Mouse (Mus musculus) liver, adult (tissue): ENCODE measurements around the gene Sema4a.

ENCODE experiments used
- GATA4 ChIP-seq: IDR thresholded peaks from 2 replicates; pipeline ENCODE4 v1.6.1; 2014; ENCODE audit warnings: mild to moderate bottlenecking, low read length; ENCODE audit not compliant: insufficient replicate concordance

The Sema4a gene

DNA sequence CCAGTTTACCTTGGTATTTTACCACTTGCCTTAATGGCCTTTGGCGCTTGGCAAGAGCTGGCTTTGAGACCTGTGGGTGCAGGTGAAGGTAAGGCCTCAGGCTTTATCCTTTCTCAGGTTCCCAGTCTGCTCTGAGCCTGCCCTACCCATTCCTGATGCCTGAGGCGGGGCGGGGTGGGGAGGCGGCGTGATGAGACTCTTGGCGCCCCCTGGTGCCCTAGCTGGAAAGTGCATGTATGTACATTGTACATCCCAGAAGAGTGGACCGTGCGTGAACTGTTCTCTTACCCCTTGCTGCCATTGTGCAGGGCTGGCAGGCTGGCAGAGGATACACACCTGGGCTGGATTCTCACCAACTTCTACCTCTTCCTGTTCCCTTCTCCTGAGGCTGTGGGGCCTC, 16.8 kb upstream of the Sema4a start:
- no peak for TF ChIP-seq GATA4

DNA sequence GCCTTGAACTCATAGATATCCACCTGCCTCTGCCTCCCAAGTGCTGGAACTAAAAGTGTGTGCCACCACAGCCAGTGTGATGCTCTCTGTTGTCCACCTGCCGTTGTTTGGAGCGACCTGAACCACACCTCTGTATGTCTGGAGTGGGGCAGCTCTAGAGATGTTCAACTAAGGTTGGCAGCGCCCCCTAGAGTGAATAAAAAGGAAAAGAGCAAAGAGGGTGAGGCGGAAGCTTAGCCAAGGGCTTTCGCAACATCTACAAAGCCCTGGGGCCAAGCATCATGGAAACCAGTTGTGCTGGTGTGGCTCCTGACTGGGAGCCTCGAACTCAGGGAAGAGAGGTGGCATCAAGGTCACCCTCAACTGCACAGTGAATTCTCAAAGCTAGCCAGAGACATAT, 15.4 kb upstream of the Sema4a start:
- TF ChIP-seq GATA4 = no peak

DNA sequence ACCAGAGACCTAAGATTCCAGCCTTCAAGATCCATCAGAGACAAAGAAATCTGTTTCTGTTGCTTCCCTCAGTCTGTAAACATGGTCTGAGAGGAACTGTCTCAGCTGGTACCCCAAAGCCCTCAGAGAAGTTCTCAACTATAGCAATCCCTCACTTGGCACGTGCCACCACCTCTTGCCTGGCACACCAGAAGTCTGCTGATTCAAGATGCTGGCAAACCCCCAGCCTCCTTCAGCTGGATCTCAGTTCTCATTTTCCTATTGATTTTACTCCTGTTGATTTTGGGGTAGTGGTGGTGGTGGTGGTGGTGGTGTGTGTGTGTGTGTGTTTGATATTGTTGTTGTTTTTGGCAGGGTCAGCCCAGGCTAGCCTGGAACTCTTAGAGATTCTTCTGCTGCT, 12.6 kb upstream of the Sema4a start:
- TF ChIP-seq GATA4 = no peak

DNA sequence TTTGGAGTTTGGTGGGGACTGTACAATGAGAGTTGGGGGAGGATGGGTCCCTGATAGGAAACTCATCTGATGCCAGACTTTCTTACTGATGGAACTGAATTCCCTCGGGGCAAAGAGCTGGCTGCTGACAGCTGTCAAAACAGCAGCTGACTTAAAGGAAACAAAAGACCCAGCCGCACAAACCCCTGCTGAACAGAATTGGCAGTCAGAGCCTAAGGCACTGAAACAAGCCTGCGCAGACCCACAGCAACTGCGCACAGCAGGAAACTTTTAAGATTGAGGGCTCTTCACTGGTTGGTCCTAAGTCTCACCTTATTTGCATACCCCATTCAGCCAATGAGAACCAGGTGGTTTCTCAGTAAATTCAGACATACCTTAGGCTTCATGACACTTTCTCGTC, 12.0 kb upstream of the Sema4a start:
- no peak for TF ChIP-seq GATA4

DNA sequence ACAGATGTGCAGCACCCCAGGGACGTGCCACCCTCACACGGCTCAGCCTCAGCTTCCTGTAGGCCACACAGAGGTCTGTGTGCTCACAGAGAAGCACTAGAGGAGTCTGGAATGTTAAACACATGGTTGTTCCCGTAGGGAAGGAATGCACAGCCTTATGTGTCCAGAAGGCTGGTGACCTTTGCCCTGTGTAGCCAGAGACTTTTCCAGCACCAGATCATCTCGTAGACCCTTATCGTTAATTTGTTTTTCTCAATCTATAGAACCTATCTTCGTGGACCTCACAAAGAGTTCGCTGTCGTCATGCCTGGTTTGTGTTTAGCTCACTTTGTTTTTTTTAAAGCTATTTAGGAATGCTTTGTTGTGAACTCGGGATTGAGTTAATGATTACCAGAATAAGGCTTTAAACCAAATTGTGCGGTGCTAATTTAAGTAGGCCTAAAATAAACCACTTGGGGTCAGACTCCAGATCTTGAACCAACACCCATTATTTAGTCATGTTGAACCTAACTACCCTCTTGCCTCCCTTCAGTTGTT, 10.0 kb upstream of the Sema4a start:
- no peak for TF ChIP-seq GATA4

DNA sequence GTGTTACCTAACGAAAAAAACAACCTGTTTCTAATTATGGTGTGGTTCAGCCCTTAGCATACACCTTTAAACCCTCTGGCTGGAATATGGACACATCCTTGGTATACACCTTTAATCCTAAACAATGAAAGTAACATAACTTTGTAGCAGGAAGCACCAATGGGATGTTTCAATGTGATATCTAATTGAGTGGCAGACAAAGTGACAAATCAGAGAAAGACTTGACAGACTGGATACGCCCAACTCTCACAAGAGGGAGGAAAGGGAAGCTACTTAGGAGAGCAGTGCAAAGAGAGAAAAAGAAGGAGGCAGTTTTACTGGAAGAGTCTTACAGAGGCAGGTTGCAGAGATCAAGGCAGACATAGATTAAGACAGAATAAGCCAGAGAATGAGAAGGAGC, 8.5 kb upstream of the Sema4a start:
- TF ChIP-seq GATA4 = no peak

DNA sequence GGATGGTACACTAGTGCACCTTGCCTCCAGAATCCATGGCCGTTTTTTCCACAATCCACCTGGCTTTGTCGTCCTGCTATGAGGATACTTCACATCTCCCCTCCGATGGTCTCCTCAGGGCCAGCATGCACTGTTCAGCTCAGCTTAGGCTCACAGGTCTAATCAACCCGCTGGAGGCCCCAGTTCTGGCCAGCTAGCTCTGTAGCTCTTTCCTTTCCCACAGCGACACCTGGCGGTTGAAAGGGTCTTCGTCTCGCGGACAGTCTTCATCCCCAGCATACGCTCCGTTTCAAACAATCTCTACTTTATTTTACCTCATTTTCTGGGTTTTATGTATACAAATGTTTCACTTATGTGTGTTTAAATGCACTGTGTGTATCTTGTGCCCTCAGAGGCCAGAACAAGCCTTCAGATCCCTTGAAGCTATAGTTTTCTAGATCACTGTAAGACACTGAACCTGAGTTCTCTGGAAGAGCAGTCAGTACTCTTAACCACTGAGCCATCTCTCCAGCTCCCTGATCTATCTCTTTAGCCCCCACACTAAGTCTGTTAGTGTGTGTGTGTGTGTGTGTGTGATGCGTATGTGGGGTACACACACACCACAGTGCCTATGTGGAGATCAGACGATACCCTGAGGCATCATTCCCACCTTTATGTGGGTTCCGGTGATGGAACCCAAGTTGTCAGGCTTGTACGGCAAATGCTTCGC, 6.3 kb upstream of the Sema4a start:
- no peak for TF ChIP-seq GATA4

DNA sequence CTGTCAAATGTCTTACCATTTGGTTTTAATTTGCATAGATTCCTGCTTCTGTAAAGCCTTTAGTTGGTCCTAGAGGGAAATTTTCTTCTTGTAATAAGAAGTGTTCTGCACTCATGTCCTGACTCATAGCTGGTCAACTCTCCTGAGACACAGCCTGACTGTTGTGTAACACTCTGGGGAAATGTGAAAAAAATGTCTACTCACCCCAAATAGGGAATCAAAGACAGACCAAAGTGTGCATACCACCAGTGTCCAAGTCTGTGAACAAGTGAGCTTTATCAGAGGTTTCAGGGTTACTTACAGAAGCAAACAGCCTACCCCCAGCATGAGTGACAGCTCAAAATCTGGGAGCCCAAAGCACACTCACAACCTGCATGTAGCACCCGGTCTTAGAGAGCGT, 4.1 kb upstream of the Sema4a start:
- TF ChIP-seq GATA4 = no peak

DNA sequence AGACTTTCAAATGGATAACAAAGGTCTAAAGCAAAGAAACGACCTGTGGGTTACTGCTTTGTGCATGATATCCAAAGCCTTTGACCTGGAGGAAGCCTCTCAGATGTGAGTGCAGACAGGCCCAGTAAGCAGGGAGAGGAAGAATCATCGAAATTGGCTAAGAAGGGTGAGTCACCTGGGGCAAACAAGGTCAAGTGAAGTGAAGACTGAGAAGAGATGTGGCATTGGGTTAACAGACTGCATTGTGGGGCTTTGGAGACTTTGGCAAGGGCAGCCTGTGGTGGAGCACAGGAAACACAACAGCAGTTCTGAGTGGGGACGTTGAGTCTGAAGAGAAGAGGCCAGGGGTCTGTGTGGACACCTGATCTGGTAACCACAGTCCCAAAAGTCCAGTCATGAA, 3.4 kb upstream of the Sema4a start:
- no peak for TF ChIP-seq GATA4

DNA sequence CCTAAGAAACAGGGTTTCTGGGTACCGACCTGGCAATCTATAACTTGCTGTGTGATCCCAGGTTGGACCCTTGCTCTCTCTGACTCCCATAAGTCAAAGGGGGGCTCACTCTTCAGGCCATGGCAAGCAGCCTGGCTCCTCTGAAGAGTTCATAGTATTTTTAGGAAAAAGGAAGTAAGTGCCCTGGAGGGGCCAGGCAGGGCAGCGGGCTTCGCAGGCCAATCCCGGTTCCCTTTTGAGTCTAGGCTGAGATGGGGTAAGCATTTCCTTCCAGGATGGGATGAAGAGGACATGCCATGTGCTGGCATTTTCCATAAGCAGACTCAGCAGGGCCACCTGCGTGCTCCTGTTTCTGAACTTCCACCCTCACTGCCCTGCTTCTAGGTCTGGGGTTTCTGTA, 953 bp downstream of the Sema4a start:
- TF ChIP-seq GATA4 = no peak

DNA sequence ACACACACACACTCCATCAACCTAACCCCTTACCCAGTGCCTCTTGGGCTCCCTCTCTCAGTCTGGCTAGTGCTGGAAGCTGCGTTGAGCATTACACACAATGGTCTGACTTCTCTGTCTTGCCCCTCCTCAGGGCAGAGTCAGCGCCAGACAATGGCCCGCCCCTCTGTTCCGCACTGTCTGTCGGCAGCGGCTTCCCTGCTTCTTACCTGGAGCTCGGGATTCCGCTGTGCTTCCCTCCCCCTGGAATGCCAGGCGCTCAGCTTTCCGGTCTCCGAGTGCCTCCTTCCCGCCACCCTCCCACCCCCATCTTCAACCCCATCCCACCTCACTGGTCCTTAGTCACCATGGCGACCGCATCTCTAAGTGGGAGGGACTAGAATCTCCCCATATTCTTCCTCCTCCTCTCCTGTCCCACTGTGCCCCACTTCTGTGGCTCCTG, 2.2 kb downstream of the Sema4a start:
- no peak for TF ChIP-seq GATA4

DNA sequence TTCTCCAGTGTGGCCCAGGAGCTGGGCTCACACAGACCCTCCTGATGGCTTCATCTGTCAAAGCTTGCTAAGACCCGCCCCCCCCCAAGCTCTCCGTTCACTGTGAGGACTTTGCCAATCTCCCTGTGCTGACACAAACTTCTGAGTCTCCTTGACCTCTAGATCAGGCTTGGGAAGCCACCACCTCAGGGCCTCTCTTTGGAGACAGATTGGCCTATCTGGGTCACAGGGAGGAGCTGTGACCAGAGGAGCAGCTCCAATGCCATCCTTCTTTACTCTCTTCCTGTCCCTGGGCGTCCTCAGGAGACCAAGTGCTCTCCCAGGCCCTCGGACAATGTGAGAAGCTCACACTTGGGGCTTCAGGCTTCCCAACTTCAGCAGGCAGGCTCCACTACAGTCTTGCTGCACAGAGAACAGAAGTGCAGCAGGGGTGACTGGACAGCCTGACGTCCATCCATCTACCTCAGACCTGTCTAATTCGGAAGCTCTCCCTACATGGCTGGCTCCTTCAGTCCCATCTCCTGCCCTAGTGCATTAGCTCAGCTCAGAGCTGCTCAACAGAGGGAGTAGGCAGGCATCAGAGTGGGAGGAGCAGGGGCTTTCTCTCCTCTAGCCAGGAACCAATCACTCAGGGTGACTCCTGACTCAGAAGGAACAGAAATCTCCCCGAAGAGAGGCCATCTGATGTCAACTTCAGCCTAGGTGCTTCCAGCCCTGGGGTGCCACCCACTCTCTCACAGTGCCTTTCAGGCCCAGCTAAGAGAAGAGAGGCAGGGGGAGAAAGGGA, 4.0 kb downstream of the Sema4a start:
- TF ChIP-seq GATA4 = no peak

DNA sequence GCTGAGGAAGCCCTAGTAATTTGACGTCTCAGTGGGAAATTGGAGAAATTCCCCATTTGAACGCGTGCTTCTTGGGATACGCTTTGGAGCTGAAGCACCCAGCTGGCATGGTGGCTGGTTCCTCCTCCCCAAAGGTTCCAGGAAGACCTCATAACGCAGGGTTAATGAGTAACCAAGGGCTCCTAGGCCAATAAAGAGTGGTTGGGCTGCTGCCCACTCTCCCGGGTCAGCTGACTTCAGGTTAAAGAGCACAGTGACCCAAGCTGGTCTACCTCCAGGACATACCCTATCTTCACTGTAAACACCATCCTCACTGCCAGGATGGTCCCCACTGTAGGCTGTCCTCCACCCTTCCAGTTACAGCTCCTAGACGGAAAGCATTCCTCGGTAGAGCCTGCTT, 4.7 kb downstream of the Sema4a start:
- no peak for TF ChIP-seq GATA4

DNA sequence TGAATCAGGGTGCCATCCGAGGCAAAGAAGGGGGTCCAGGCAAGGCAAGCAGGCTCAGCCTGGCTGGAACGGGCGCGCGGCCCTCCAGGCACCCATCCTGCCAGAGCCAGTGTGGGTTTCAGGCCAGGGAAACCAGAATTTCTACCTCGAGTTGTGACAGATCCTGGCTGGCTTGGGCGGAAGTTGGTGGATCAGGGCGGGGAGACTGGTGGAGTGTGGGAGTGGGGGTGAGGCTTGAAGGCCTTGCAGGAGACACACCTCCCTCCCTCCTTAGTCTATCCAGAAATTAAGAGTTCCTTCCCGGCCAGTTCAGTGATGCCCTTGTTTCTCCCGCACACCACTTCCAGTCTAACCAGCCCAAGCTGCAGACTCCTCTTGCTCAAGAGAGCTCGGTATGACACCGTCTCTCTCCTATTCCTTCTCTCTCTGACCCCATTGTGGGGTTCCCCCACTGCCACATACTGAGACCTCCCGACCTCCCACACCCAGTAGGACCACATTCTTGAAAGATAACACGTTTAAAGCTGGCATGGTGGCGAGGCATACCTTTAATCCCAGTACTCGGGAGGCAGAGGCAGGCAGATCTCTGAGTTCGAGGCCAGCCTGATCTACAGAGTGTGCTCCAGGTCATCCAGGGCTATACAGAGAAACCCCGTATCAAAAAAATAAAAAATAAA, 5.3 kb downstream of the Sema4a start:
- no peak for TF ChIP-seq GATA4

DNA sequence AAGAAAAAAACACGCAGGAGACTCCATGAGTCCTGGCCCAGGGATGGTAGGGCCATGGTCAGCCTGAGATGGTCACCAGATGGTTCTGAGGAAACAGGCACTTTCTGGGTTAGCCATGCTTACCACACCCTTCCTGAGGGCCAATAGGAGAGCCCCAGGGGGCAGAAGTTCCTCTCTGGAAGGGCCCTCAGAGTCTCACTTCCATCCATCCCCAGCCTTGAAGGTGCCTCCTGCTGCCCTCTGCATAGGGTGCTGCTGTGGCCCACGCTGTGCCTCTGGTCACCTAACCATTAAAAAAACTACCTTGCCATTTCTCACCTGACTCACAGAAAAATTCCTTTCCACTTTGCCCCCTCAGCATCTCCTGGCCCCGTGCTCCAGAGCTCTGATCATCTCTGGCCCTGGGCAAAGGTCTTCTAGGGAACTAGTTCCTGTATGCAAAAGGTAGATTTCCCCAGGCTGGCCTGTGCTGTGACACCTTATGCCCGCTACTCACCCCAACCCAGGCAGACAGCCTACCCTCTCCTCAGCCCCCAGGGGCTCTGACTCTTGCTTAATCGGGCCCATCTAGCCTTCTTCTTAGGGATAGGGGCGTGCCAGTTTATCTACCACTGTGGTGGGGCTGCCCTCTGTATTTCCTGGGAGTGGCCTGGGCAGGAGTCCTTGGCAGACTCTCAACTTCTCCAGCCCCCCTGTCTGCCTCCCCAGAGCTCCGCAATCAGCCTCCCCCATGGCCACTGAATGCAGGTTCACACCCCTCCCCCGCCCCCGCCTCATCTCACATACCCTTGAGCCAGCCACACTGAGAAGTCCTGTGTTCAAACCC, 6.0 kb downstream of the Sema4a start:
- no peak for TF ChIP-seq GATA4
